13 mouse cellular contexts compared by ENCODE assay signal in genomic region chr3:144223377-144224105, GRCm38 (mm10). TPM values are rescaled to one million over a fixed set of nuclear protein-coding genes. Genes with fewer than 3 reads are reported as not detected.
DNase-seq lines count a peak whose midpoint lies in the region; ATAC-seq and TF ChIP-seq lines count a peak whose summit lies in the region.
"Had no signal": no experiment of that assay in that cellular context is flagged by ENCODE, and none has a peak within 500 bp of the region (broad histone marks: within the 10 kb centered on the region; RNA-seq: fewer than 3 reads in every experiment).

No protein-coding gene starts in this region.

- WGBS in embryonic facial prominence, embryonic 15.5 days: 31% methylated on average over 20 of the region's 20 CpGs

- H3K4me1 ChIP-seq in embryonic facial prominence, embryonic 15.5 days: 0 out of 2 replicates have a peak, but pooled peaks cover 20% of the 10 kb centered on the region
- H3K4me1 ChIP-seq: liver, embryonic 12.5 days; lung, embryonic 15.5 days had no signal

- H3K9me3 ChIP-seq in embryonic facial prominence, embryonic 15.5 days (replicated peaks): no peaks in the 10 kb centered on the region
- H3K9me3 ChIP-seq: liver, embryonic 12.5 days; lung, embryonic 15.5 days had no signal

- ATAC-seq in embryonic facial prominence, embryonic 15.5 days (ENCODE audit: insufficient number of reproducible peaks, low FRiP score, low TSS enrichment, low read depth): peak; percentile 34; the same call in 1 of the 2 replicates
- ATAC-seq: CD4-positive, CD25-positive, alpha-beta regulatory T cell, adult 4 months; liver, embryonic 12.5 days had no signal

- H3K4me3 ChIP-seq in embryonic facial prominence, embryonic 15.5 days (replicated peaks): no peak overlapping the region
- H3K4me3 ChIP-seq: liver, embryonic 12.5 days; lung, embryonic 15.5 days had no signal

- TF ChIP-seq POLR2A in brain, embryonic 14.5 days (IDR thresholded peaks at IDR 0.05; ENCODE audit: borderline replicate concordance, extremely low read depth, insufficient read depth, insufficient read length, poor library complexity, severe bottlenecking): no peak

- no peaks in the 10 kb centered on the region for H3K36me3 ChIP-seq in embryonic facial prominence, embryonic 15.5 days
- H3K36me3 ChIP-seq: liver, embryonic 12.5 days; lung, embryonic 15.5 days had no signal

- no peak overlapping the region for H3K27ac ChIP-seq in embryonic facial prominence, embryonic 15.5 days (replicated peaks)
- H3K27ac ChIP-seq: liver, embryonic 12.5 days; lung, embryonic 15.5 days had no signal

- no peak overlapping the region for H3K9ac ChIP-seq in embryonic facial prominence, embryonic 15.5 days
- H3K9ac ChIP-seq: liver, embryonic 12.5 days; lung, embryonic 15.5 days had no signal

- H3K27me3 ChIP-seq in embryonic facial prominence, embryonic 15.5 days: no peaks in the 10 kb centered on the region
- H3K27me3 ChIP-seq: liver, embryonic 12.5 days; lung, embryonic 15.5 days had no signal

- no peak for TF ChIP-seq CTCF in brain, embryonic 14.5 days (IDR thresholded peaks at IDR 0.05; ENCODE audit: borderline replicate concordance, extremely low read depth, insufficient read depth, insufficient read length)

- DNase-seq in brain, embryonic 14.5 days (ENCODE audit: low read depth): peak; percentile 77
- DNase-seq in embryo, embryonic 10 days (ENCODE audit: low spot score): peak; percentile 44
- DNase-seq in forelimb bud, embryonic 11.5 days (ENCODE audit: low read depth, low spot score): peak; percentile 65
- no peak for DNase-seq in layer of hippocampus, adult 9-10 months (ENCODE audit: low spot score)
- no peak for DNase-seq in yolk sac, embryonic 10.5 days (ENCODE audit: low spot score)
- DNase-seq in right cerebral cortex, postnatal 36 days (ENCODE audit: low spot score in 2 of 2): no peak
- DNase-seq: adrenal gland, postnatal 25 days; cerebellum, postnatal 10 days; thymus, adult 2 months had no signal

- H3K4me2 ChIP-seq in embryonic facial prominence, embryonic 15.5 days (replicated peaks): peak overlapping the region; percentile 29
- H3K4me2 ChIP-seq: liver, embryonic 12.5 days; lung, embryonic 15.5 days had no signal

RNA-seq across cellular contexts. Expression of gene Lmo4, which starts 18.5 kb away (rescaled TPM):
- 155 and 177 TPM in 2 replicates for polyA plus RNA-seq in brain, embryonic 14.5 days (2012; rRNA removed)
- 102 and 105 TPM in 2 replicates for polyA plus RNA-seq in embryonic facial prominence, embryonic 15.5 days (2015; fragmentation: Nextera tagmentation; extraction: Ambion mirVana)

Comparison
In these comparisons a context has a peak if more than half of its experiments do, and no peak if none do; other contexts are left out.
1. DNase-seq: peak in brain, embryonic 14.5 days (single experiment), embryo, embryonic 10 days (single experiment) and forelimb bud, embryonic 11.5 days (single experiment); none in layer of hippocampus, adult 9-10 months (single experiment), yolk sac, embryonic 10.5 days (single experiment) and right cerebral cortex, postnatal 36 days (0 of 2).